11 mouse cellular contexts compared by ENCODE assay signal in the genomic region with DNA sequence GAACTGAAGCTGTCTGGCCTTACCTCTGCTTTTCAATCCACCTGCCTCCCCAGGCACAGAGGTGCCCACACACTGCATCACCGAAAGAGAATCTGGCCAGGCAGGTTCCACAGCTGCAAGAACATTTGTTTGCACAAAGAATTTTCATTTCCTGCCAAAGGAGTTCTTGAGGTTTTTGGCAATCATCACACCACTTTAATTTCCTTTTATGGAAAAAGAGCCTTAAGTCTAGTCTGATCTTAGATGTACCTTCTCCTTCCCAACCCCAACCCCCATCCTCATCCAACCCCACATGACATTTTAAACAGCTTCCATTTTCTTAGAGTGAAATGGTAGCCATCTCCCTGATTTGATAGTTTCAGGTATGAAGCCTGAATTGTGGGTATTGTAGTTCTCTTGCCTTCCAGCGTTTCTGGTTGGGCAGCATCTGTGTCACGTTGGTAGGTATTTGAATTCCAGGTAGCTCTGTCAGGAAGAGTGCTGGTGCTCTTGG.
DNase-seq lines count a peak whose midpoint lies in the region; ATAC-seq and TF ChIP-seq lines count a peak whose summit lies in the region.
"Had no signal": no experiment of that assay in that cellular context is flagged by ENCODE, and none has a peak within 500 bp of the region (broad histone marks: within the 10 kb centered on the region; RNA-seq: fewer than 3 reads in every experiment).

No protein-coding gene starts in this region.

- 32% methylated on average over 3 of the region's 3 CpGs for WGBS in limb, embryonic 15.5 days
- WGBS in stomach, postnatal 0 days: 33% methylated on average over 3 of the region's 3 CpGs

- peak; percentile 68 for TF ChIP-seq EP300 in stomach, postnatal 0 days (optimal IDR thresholded peaks at IDR 0.05)

- H3K4me2 ChIP-seq in limb, embryonic 15.5 days: no peak overlapping the region
- H3K4me2 ChIP-seq in stomach, postnatal 0 days (replicated peaks; ENCODE audit: low read depth): 0 out of 2 replicates have a peak overlapping the region, but pooled peaks have one; percentile 23
- H3K4me2 ChIP-seq: midbrain, embryonic 12.5 days had no signal

- H3K9ac ChIP-seq in limb, embryonic 15.5 days: no peak overlapping the region
- no peak overlapping the region for H3K9ac ChIP-seq in stomach, postnatal 0 days (ENCODE audit: low read length)
- H3K9ac ChIP-seq: midbrain, embryonic 12.5 days had no signal

- H3K9me3 ChIP-seq in limb, embryonic 15.5 days: no peaks in the 10 kb centered on the region
- no peaks in the 10 kb centered on the region for H3K9me3 ChIP-seq in stomach, postnatal 0 days (ENCODE audit: control insufficient read depth, low read length)
- H3K9me3 ChIP-seq: heart, embryonic 10.5 days; midbrain, embryonic 12.5 days had no signal

- no peaks in the 10 kb centered on the region for H3K4me1 ChIP-seq in limb, embryonic 15.5 days
- H3K4me1 ChIP-seq in stomach, postnatal 0 days (replicated peaks; ENCODE audit: control insufficient read depth, insufficient read depth): no peaks in the 10 kb centered on the region
- H3K4me1 ChIP-seq: heart, embryonic 10.5 days; midbrain, embryonic 12.5 days had no signal

- TF ChIP-seq CTCF in stomach, postnatal 0 days (IDR thresholded peaks at IDR 0.05; ENCODE audit: low read depth): no peak

- H3K27me3 ChIP-seq in limb, embryonic 15.5 days: no peaks in the 10 kb centered on the region
- no peaks in the 10 kb centered on the region for H3K27me3 ChIP-seq in stomach, postnatal 0 days (ENCODE audit: control insufficient read depth, insufficient read depth, low read length)
- H3K27me3 ChIP-seq: midbrain, embryonic 12.5 days had no signal

- ATAC-seq in limb, embryonic 15.5 days (ENCODE audit: insufficient number of reproducible peaks, low FRiP score, low TSS enrichment, low read depth): no peak
- ATAC-seq in stomach, postnatal 0 days (ENCODE audit: low FRiP score, low TSS enrichment): peak; percentile 96
- ATAC-seq: activated CD4-positive, CD25-positive, alpha-beta regulatory T cell, adult 4 months had no signal

- peak overlapping the region; percentile 28; the same call in 1 of the 2 replicates for H3K27ac ChIP-seq in limb, embryonic 15.5 days
- no peak overlapping the region for H3K27ac ChIP-seq in stomach, postnatal 0 days (replicated peaks)
- H3K27ac ChIP-seq: heart, embryonic 10.5 days; midbrain, embryonic 12.5 days had no signal

- H3K4me3 ChIP-seq in limb, embryonic 15.5 days: no peak overlapping the region
- H3K4me3 ChIP-seq in stomach, postnatal 0 days (ENCODE audit: low read depth, low read length): no peak overlapping the region
- H3K4me3 ChIP-seq: heart, embryonic 10.5 days; midbrain, embryonic 12.5 days had no signal

- H3K36me3 ChIP-seq in limb, embryonic 15.5 days: no peaks in the 10 kb centered on the region
- no peaks in the 10 kb centered on the region for H3K36me3 ChIP-seq in stomach, postnatal 0 days (ENCODE audit: control insufficient read depth, insufficient read depth, low read length)
- H3K36me3 ChIP-seq: heart, embryonic 10.5 days; midbrain, embryonic 12.5 days had no signal

- DNase-seq in embryo, embryonic 9.5 days (ENCODE audit: extremely low spot score): peak; percentile 10
- peak; percentile 85 for DNase-seq in gonadal fat pad, adult 2 months (ENCODE audit: low read depth)
- DNase-seq in stomach, postnatal 0 days (ENCODE audit: low spot score): peak; percentile 87
- DNase-seq in natural killer cell, adult 2 months (ENCODE audit: low spot score in 2 of 2): no peak
- DNase-seq in right cerebral cortex, postnatal 36 days (ENCODE audit: low spot score in 2 of 2): no peak
- DNase-seq in heart, adult 8-10 months (ENCODE audit: low spot score): no peak
- DNase-seq: cerebellum, adult 9-10 months had no signal

Comparison
In these comparisons a context has a peak if more than half of its experiments do, and no peak if none do; other contexts are left out.
1. DNase-seq: peak in embryo, embryonic 9.5 days (single experiment), gonadal fat pad, adult 2 months (single experiment) and stomach, postnatal 0 days (single experiment); none in natural killer cell, adult 2 months (0 of 2), right cerebral cortex, postnatal 36 days (0 of 2) and heart, adult 8-10 months (single experiment).